Mouse (Mus musculus): ENCODE measurements at regions not wholly inside any gene's neighbourhood (a gene's known extent, or its start where the extent isn't known, plus 50 kb on each side); places are given as distances from the start of the nearest gene placed in this dataset.
A peak's percentile ranks its signal among the peaks of the same experiment; 100 is the strongest.

GRCm38 (mm10) chr3:107387314-107388087, 54.0 kb upstream of the Rbm15 start:
- peak in 1 of 2 experiments; percentile 8 for DNase-seq (ENCODE audit: low spot score in 2 of 2)

GRCm38 (mm10) chr3:107386432-107386831, 53.0 kb upstream of the Rbm15 start:
- no peak for DNase-seq (ENCODE audit: low spot score in 2 of 2)

Measured in left cerebral cortex, adult 18-20 months (tissue).